Mouse (Mus musculus): Measurements from ENCODE around the gene Zbtb20.

The Zbtb20 gene

GRCm38 (mm10) chr16:43458726-43459223 is 583.1 kb downstream of the Zbtb20 start:
- DNase-seq = no peak

GRCm38 (mm10) chr16:43461745-43462378 is 586.2 kb downstream of the Zbtb20 start:
- DNase-seq = no peak

DNA sequence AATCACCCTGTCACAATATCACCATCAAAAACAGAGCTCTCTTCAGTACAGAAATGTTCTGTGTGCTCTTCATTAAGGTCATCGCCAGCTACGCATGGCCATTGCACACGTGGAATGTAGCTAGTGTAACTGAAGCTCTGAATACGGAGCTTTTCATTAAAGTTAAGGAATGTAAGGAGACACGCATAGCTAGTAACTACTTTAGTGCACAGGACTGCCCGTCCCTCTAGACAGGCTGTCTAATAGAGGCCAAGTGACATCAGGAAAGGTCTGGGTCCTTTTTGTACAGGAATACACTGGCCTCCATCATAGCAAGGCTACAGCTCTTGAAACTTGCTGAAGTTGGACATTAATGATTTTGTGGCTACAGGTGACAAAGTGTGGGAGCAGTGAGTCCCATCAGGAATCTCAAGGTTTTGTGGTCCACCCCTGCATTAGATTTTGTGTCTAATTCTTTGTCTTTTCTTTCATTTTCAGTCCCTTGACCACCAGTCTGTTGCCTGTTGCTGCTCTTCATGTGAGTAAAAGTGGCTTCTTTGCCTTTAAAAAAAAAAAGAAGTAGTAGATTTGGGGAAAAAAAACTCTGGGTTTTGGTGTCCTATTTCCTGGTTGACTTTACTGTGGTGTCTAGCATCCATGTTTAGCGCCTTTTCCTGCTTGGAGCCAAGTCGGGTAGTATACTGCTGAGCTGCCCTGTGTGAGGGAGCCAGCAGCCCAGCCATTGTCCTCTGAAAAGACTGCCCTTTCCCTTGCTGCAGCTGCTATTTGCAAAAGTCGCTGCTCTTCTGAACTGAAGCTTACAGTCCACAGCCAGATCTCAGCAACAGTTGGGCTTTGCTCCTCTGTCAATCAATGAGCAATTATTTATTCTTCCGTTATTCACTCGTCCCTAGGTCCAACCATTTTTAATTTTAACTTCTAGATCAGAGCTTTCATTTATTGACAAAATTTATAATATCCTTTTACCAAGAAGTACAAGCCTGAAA is 587.1 kb downstream of the Zbtb20 start:
- DNase-seq = no peak

DNA sequence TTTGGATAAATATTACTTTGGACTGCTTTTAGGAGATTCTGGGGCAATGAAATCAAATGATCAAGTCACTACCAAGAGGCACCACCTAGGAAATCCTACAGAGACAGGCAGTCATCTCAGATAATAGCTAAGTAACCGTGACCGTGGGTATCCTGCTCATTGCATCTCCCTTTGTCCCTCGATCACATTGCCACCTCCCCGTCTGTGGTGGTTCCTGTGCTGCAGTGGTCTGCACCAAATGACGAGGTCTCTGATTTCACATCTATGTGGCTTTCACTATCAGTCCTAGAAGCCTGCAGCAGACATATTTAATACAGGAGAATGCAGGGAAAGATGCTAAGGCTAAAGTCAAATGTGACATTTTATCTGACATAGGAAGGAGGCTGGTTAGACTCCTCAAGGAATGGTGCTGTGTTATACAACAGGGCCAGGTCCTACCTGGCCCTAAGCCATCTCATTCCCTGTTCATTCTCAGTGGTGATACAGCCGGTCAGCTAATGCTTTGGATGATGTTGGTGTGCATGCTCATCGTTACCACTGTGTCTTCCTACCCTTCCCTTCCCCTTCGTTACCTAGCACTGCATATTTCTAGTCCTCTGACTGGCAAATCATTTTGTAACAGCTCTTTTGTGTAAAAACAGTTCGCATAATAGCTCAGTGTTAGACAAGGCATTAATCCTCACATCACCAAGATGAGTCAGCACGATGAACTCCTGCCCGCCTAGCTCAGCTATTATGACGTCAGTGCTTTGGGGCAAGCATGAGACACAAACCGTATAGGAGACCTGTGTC is 588.2 kb downstream of the Zbtb20 start:
- DNase-seq = peak in 1 of 2 experiments; percentile 37

DNA sequence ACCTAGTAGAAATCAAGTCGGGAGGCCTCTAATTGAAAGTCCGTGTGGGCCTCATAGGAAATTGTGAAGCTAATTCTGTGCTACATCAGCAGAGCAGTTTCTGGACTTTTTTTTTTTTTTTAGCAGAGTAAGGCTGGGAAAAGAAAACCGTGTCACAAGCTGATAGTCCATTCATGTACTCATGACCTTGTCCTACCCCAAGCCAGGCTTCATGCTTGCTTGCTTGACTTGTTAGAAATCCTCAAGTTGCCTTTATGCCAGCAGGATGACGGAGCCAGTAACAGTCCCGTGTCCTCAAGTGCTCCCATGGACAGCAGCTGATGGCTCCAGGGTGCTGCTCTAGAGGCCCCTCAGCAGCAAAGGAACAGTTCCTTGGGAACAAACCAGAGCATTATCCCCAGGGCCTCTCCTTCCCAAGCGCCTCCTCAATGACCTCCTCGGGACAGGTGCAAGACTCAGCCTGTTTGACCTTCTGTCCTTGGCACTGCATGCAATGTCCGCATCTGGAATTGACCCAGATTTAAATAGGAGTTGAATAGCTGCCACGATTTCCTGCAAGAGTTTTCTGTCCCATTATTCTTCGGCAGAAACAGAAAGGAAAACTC is 588.9 kb downstream of the Zbtb20 start:
- DNase-seq = peak; percentile 68 to 82

DNA sequence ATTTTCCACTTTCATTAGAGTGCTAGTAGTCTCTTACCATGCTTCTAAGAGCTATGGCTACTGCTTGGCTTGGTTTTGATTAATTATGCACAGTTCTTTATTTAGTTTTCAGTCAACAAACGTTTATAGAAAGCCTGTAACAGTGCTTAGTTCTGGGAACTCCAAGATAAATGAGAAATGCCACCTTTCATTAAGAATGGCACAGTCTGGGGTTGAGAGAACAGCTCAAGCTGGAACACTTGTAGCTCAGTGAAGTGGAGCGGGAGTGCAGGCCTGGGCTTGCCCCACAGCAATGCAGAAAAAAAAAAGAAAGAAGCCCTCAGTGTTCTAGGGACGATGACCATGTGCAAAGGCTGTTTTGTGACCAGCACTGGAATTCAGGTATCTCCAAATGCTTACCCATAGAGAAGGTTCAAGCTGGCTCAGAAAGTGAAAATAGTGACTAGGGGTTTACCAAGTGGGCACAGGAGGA is 589.7 kb downstream of the Zbtb20 start:
- no peak for DNase-seq

- DNase-seq = no peak
Measured at GRCm38 (mm10) chr16:43465921-43466748, 590.5 kb downstream of the Zbtb20 start.

DNA sequence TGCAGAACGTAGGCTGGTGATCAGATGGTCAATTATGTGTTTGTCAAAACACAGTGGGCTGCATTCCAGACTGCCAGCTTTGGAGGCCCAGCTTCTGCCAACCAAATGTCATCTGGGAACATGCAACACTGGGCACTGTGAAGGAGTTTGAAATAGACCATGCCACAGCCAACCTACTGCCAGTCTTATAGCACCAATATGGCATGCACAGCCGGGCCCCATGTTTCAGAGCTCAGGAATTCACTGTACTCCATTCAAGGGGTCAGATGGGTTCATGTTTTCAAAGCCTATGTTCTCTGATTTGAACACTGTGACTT is 591.0 kb downstream of the Zbtb20 start:
- no peak for DNase-seq

GRCm38 (mm10) chr16:43471060-43471459 is 595.4 kb downstream of the Zbtb20 start:
- no peak for DNase-seq

DNA sequence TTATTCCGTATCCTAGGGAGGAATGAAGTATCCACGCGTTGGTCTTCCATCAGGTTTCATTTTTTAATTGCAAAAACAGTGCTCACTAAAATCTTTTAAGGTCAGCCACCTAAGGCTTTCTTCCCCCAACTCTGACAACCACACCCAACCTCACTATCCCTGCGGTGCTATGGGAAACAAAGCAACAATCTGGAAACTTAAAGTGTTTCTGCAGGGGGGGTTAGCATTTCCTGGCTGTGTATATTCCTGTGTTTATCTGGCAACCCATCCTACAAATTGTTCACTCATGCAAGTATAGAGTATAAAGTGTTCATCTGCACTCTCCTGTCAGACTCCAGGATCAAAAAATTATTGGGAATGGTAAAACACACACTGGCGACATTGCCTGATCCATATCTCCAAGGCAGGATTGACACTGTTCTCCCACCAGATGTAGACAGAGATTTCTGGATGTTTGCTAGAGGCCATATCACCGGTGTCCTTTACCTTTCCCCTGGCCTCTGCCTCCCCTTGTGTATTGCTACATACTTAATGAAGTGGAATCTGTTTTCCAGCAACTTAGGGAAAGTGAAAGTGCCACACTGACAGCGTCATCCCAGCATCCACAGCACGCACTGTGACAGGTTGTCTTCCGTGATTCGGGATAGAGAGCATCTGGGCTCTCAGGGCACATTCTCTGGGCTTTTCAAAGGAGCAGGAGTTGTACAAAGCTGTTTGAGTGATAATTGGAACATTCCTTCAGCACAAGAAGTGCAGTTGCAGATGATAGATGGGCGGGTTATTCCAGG is 599.5 kb downstream of the Zbtb20 start:
- DNase-seq = no peak

GRCm38 (mm10) chr16:43476921-43477320 is 601.2 kb downstream of the Zbtb20 start:
- no peak for DNase-seq

GRCm38 (mm10) chr16:43478352-43478751 is 602.7 kb downstream of the Zbtb20 start:
- DNase-seq = no peak

DNA sequence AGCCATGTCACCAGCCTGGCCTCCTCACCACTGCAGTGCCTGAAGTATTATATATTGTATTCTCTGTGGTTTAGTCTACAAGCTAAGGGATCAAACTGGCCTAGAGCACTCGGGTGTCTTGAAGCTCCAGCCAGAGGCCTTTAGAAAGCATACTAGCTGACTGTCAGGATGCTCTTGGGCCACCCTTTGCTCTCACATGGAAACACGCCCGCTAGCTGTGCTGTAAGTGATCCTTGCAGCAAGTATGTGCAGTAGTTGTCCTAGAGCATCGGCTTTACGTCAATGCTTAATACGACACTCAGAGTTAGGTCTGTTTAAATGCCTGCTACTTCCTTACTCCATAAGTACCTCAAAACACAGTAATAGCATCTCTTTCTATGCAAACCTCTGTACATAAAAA is 604.9 kb downstream of the Zbtb20 start:
- DNase-seq = no peak

- no peak for DNase-seq
Measured at GRCm38 (mm10) chr16:43482125-43482524, 606.4 kb downstream of the Zbtb20 start.

DNA sequence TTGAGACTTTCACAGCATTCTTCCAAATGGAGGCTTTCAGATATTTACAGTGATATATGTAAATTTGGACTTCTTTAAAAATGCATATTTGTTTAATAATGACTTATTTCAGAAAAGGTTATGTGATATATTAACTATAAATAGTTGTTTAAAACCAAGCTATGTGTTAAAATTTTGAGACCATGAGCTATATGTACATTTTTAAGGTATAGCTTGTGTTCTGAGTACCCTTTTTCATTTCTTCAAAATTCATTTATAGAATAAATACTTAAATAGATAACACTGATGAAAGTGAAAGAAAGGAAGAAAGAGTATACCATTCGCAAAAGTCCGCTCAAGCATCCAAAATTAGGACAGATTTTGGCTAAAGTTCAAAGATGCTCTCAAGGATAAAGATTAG is 607.1 kb downstream of the Zbtb20 start:
- DNase-seq = no peak

GRCm38 (mm10) chr16:43484400-43484799 is 608.7 kb downstream of the Zbtb20 start:
- DNase-seq = no peak

GRCm38 (mm10) chr16:43489362-43489761 is 613.7 kb downstream of the Zbtb20 start:
- no peak for DNase-seq

DNA sequence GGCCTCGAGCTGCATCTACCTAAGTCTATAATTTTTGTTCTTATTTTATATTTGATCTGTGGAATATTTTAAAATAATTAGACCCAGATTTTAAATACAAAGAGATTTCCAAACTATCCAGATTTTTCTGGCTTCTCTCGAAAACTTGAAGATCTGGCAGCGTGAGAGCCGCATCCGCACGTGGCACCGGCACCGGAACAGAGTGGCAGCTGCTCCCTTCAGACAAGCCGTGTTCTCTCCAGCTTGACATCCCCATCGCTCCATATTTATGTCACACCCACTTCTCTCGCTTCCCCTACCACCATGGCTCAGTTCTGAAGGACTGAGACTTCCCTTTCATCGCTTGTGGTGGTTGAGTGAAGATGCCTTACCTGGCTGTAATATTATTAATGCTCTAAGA is 614.3 kb downstream of the Zbtb20 start:
- no peak for DNase-seq

DNA sequence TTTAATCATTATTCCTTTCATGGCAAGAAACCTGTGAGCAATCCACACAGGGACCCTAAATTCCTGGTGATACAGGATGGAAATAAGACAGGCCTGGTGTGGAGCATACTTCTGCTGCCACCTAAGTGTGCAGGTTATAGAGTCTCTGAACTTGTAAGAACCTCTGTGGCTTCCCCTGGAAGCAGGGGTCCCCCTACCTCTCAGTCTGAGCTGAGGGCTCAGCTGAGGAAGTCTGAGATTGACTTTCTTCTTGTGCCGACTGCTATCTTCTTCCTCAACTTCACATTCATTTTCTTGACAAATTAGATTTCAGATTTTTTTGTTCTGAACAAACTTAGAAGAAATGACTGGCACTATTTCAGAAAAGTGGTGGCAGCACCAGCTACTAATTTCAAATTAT is 617.2 kb downstream of the Zbtb20 start:
- DNase-seq = no peak

DNA sequence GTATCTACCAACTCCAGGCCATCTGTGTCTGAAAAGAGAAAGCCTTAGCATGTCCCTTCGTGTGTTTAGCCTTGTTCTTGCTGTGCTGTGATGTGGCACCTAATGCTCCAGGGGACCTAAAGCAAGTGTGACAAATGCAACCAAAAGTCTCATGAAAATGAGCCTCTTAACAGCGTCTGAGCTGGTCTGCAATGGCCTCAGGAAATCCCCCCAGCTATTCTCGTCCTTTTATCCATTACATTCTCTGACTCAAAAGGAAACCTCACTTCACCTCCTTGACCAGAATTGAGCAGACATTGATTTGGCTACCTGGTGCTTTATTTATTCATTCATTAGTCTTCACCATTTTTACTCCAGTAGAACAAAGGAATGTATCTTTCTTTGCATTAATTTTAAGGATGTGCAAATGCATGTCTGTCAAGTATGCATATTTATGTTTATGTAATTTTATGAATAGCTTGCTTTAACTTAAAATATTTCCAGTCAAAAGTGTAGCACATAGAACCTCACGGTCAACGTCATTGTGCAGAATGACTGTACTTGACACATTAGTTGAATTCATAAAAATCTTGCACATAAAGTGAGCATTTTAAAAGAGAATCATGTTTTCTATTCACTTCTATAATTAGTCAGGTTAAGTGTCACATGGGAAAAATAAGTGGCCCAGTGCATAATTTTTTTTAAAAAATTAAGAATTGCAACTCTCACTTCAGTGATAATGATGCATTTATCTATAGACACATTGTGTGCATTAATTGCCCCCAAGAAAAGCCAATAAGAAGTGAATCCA is 618.1 kb downstream of the Zbtb20 start:
- DNase-seq = no peak

All from kidney, postnatal 25 days (tissue).